Mouse (Mus musculus) left cerebral cortex, postnatal 36 days (tissue): ENCODE measurements around the gene Il1rap. TPM values are rescaled to one million over a fixed set of nuclear protein-coding genes. Genes with fewer than 3 reads are reported as not detected.

Experiments used
- DNase-seq, 2 experiments: peaks; one replicate each; pipeline ENCODE4 v3.0.0; 2021 to 2022; ENCODE audit warnings: low spot score in 2 of 2, mixed read lengths in 1 of 2
- intact Hi-C: fragments of 180-260 bp; cut with DNase I; formaldehyde crosslinking; loops from one replicate; pipeline ENCODE4 v1.15.1; 2025
- total RNA-seq, 2 experiments: library from RNA; stranded (reverse); gene quantifications; 2 replicates each; pipeline ENCODE4 v1.2.3; 2021

Il1rap gene
- total RNA-seq, 2 experiments from 2014 or later, result 36.1 to 43.4 TPM

DNA sequence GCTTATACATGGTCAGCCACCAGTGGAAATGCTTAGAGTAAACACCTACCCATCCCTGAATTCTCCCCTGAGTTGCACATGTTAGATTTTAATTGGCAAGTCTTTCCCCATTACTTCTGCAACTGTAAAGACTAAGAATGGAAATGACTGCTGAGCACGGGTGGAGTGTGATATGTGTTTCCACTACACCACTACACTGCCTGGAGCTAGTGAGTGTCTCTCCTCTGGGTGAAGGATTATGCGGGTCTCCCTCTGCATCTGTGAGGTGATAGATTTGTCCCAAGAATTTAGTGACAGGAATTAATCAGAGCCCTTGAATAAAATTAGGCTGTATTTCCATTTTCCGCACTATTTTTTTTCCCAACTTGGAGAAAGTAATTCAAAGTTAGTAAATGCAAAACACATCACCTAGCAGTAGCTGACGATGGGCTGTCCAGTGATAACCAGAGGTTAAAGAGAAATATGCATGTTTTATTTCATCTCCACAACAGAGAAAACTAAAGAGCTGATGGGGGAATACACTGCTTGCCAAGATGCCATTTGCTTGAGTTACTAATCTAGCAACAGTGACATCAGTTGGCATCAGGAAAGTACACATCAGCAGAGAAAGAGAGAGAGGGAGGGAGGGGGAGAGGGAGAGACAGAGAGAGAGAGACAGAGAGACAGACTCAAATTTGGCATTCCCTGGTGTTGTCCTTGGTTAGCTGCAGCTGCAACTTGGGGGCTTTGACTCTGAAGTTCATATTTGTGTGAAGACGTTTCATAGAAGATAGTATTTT lies 132.2 kb downstream of the Il1rap start:
- no peak for DNase-seq
- intact Hi-C loops, result no loop called here

DNA sequence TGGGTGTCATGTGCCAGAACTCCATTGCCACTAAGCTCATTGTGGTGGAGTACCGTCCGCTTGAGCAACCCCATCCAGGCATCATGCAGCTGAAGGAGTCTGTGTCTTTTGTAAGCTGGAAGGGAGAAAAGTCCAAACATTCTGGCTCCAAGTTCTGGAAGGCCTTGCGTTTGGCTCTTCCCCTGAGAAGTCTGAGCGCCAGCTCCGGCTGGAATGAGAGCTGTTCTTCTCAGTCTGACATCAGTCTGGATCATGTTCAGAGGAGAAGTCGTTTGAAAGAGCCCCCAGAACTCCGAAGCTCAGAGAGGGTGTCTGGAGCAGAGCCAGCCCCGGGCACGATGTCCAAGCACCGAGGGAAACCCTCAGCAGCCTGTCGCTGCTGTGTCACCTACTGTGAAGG lies 141.0 kb downstream of the Il1rap start:
- intact Hi-C loops, result no loop called here
- peak in 1 of 2 experiments; percentile 16 for DNase-seq

DNA sequence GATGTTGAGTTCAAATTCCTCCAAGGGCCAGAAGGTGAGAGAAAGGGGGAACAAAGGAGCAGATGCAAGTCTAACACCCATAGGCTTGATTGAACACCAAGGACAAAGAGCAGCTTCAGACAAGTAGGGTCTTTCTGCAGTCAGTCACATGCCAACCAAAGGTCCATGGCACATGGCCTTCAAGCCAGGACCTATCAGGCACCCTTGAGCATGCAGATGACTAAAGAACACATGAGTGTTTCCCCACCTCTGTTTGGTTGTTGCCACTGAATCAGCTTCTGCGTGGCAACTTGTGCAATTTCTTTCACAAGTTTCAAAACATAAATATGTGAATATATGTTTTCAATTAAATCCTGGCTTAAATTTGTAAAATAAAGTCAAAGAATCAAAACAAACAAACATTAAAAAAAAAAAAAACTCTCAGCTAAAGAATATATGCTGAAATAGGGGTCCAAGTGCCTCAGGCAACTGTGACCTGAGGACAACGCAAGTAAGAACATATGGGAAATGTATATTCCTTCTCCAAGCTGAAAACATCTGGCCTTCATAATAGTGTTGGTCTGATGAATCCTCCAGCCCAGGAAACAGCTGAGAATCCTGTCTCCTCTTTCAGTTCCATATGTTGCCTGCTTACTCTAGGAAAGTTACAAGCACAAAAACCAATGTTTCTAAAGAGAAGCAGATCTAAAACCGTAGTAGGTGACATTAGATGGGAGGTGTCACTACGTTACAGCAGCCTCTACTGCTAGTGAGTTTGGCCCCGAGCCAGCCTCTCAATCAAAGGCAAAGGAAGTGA lies 142.6 kb downstream of the Il1rap start:
- intact Hi-C loops, result no loop called here
- DNase-seq, result no peak

DNA sequence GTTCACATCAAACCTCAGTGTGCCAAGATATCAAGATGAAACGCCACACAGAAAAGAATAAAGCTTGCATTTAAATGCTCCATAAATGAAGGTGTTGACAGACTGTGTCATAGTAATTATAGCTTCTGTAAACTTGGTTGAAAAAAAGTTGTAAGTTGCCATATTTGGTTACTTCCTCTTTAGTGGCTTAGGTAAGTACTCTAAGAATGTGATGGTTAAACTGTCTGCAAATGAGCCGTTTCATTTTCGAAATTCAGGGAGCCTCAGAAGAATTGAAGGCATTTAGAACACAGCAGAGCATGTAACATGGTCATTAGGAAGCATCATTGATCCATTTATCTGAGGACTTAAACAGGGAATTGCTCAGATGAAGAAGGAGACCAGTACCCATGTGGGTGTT lies 146.6 kb downstream of the Il1rap start:
- DNase-seq, result no peak
- intact Hi-C loops, result no loop called here

DNA sequence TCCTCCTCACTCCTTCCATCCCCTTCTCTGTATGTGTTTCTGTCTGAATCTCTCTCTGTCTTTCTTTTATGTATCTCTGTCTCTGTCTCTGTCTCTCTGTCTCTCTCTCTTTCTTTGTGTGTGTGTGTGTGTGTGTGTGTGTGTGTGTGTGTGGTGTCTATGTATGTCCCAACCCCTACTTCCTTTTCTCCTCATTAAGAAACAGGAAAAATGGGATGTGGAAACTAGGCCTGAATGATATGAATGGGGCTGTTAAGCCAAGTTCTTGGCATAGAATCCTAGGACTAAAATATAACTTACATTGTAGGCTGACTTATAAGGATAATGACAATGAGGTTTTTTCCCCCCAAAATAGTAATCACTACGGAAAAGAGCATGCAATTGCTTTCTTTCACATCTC lies 149.4 kb downstream of the Il1rap start:
- DNase-seq, result no peak
- intact Hi-C loops, result no loop called here

DNA sequence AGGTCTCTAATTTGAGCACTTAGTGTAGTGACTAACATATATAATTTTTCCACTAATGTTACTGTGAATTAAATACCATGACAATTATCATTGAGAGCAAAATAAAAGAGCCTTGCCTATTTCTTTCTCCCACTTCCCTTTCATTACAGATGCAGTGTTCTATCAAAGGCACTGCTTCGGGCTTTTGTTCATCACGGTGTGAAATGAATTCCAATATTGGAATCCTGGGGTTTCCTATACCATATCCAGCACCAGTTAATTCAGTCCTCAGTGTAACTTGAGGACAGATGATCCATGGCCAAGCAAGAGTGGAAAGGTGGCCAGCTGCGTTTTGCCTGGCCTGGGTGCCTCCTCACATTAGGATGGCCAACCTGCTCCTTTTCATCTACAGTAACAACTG lies 151.1 kb downstream of the Il1rap start:
- intact Hi-C loops, result no loop called here
- DNase-seq, result no peak

DNA sequence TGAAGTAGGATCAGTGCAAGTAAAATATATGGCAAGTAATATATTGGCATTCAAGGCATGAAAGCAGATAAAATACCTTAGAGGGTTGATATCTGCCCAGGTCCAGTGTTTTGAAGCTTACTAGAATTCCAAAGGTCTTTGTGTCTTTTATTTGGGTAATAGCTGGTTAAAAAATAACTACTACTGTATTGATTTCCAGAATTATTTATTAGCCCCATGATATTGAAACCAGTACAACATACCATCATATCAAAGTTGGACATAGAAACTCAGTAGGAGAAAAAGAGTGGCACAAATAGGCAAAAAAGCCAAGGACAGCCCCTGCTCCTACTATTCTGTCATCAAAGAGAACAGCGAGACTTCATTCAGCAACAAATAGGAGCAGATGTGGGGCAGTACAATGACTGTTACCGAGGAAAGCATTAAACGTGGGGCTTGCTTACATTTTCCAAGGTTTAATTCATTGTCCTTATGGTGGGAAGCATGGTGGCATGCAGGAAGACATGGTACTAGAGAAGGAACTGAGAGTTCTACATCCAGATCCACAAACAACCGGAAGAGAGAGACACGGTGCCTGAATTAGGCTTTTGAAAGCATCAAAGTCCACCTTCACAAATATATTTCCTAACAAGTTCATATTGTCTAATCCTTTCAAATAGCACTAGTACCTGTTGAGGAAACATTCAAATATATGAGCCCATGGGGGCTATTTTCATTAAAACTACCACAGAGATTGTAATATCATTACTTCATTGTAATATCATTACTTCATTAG lies 174.1 kb downstream of the Il1rap start:
- intact Hi-C loops, result no loop called here
- DNase-seq, result no peak

DNA sequence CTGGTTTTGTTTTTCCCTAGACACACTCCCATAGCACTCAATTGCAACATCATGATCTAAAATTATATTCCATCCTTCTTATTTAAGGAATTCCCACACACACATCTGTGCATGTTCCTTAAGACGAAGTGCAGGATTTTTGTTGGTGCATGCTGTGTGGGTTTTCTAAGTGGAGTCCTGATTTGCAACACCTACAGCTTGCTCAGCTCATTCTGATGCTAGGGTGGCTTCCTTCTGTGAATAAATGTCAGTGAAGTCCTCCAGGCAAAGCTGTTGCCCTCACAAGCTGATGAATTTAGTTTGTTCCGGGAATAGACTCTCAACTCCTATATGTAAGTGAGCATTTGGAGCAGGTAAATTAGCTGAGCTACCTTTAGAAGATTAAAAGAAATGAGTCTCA lies 194.5 kb downstream of the Il1rap start:
- intact Hi-C loops, result loop anchor here (5.0 kb wide), 1 partner anchor 194 kb away; the partner anchor contains the start of gene Il1rap

DNA sequence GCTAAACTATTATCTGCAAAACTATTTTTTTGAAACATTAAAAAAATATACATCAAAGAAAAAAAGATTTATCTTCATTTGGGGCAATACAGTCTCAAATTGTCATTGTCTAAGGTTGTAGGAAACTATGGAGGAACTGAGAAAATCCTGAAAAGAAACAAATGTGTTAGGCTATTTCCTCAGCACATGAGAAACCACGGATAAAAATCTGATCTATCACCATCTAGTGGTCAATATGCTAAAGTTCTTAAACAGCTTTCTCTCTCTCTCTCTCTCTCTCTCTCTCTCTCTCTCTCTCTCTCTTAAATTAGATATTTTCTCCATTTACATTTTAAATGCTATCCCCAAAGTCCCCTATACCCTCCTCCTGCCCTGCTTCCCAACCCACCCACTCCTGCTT lies 195.6 kb downstream of the Il1rap start:
- no peak for DNase-seq
- intact Hi-C loops, result loop anchor here (5.0 kb wide), 1 partner anchor 195 kb away; the partner anchor contains the start of gene Il1rap

More for the DNA sequence above, 194.5 kb downstream of the Il1rap start:
- peak; percentile 50 to 51 for DNase-seq

Other genes starting within 250 kb of the Il1rap start
- 1 to 10 TPM; 1.1 to 1.9 TPM for gene Cldn1, start 209.9 kb upstream of the Il1rap start, total RNA-seq
- gene Cldn16, start 118.6 kb upstream of the Il1rap start, total RNA-seq, result not detected
- gene Tmem207, start 54.9 kb upstream of the Il1rap start, total RNA-seq, result not detected